Mouse (Mus musculus) liver, postnatal 0 days (tissue): Measurements from ENCODE around the gene Plcb4. TPM values are rescaled to one million over a fixed set of nuclear protein-coding genes. Genes with fewer than 3 reads are reported as not detected.

Experiments used
- ATAC-seq: fragments of 200-750 bp; cut with Nextera tagmentation; 2 replicates; pipeline ENCODE4 v1.8.0; 2017; ENCODE audit warnings: mild to moderate bottlenecking, moderate library complexity
- DNase-seq: peaks from one replicate; pipeline ENCODE4 v3.0.0-alpha.2; 2016
- H3K27ac ChIP-seq: fragments of 300-500 bp; sonication (generic); 2 replicates; pipeline ENCODE4 v1.5.1; 2014; ENCODE audit warnings: antibody characterized with exemption, moderate library complexity, mild to moderate bottlenecking, low read depth
- H3K27me3 ChIP-seq: fragments of 300-500 bp; sonication (generic); 2 replicates; pipeline ENCODE4 v1.6.1; 2014; ENCODE audit warnings: low read length, control low read depth, mixed read lengths; ENCODE audit not compliant: insufficient read depth
- H3K36me3 ChIP-seq: fragments of 300-500 bp; sonication (generic); replicated peaks from 2 replicates; pipeline ENCODE4 v1.6.1; 2014; ENCODE audit warnings: mild to moderate bottlenecking, control low read depth, low read length, moderate library complexity, mixed read lengths; ENCODE audit not compliant: insufficient read depth
- H3K4me1 ChIP-seq: fragments of 300-500 bp; sonication (generic); 2 replicates; pipeline ENCODE4 v1.6.1; 2014; ENCODE audit warnings: antibody characterized with exemption, mild to moderate bottlenecking, control low read depth; ENCODE audit not compliant: insufficient read depth
- H3K4me2 ChIP-seq: fragments of 300-500 bp; sonication (generic); 2 replicates; pipeline ENCODE4 v1.6.1; 2014; ENCODE audit warnings: low read depth, mild to moderate bottlenecking, low read length, moderate library complexity, mixed read lengths
- H3K4me3 ChIP-seq: fragments of 300-500 bp; sonication (generic); 2 replicates; pipeline ENCODE4 v1.5.1; 2014; ENCODE audit warnings: low read depth, low read length
- H3K9ac ChIP-seq: fragments of 300-500 bp; sonication (generic); replicated peaks from 2 replicates; pipeline ENCODE4 v1.6.1; 2014; ENCODE audit warnings: mild to moderate bottlenecking, moderate library complexity
- H3K9me3 ChIP-seq: fragments of 300-500 bp; sonication (generic); 2 replicates; pipeline ENCODE4 v1.6.1; 2016; ENCODE audit warnings: mild to moderate bottlenecking, control low read depth, low read length, mixed read lengths
- CTCF ChIP-seq: sonication (generic); IDR thresholded peaks from 2 replicates; pipeline ENCODE4 v1.5.1; 2016; ENCODE audit warnings: antibody characterized with exemption, low read depth
- EP300 ChIP-seq: IDR thresholded peaks from 2 replicates; pipeline ENCODE4 v1.6.1; 2016; ENCODE audit warnings: antibody characterized with exemption, low read depth, mild to moderate bottlenecking
- WGBS: fragments of 180-500 bp; shearing (Covaris S2); extraction: QIAGEN DNeasy Blood & Tissue Kit; methylation state at CpG from one replicate; pipeline ENCODE4 v1.1.7; 2014; ENCODE audit not compliant: insufficient replicate concordance; 5-methylcytosine and 5-hydroxymethylcytosine counted together
- polyA plus RNA-seq: library from polyadenylated mRNA; unstranded; fragments of >200 nt; fragmentation: Nextera tagmentation; extraction: Ambion mirVana; gene quantifications from 2 replicates; pipeline ENCODE4 v1.2.1, GENCODE M21; 2015

The Plcb4 gene
- polyA plus RNA-seq, 1 experiment from 2014 or later, result 2.8 TPM

- H3K27ac ChIP-seq, result no peak overlapping the region
- H3K4me2 ChIP-seq, result no peak overlapping the region
- no peak overlapping the region for H3K9ac ChIP-seq
- WGBS, result 78% methylated on average over 6 of the region's 6 CpGs
- H3K27me3 ChIP-seq, result no peaks in the 10 kb centered on the region
- no peak for TF ChIP-seq EP300
- no peak for TF ChIP-seq CTCF
- no peak overlapping the region for H3K4me3 ChIP-seq
- H3K9me3 ChIP-seq, result no peaks in the 10 kb centered on the region
- ATAC-seq (no peak), DNase-seq (no peak)
- H3K4me1 ChIP-seq, result no peaks in the 10 kb centered on the region
- no peaks in the 10 kb centered on the region for H3K36me3 ChIP-seq
Observed at GRCm38 (mm10) chr2:135652040-135652439, 6.8 kb upstream of the Plcb4 start.

GRCm38 (mm10) chr2:135652451-135652850 is 6.4 kb upstream of the Plcb4 start:
- TF ChIP-seq CTCF (no peak), EP300 (no peak)
- Histone ChIP-seq H3K9ac (no peak overlapping the region), H3K36me3 (no peaks in the 10 kb centered on the region), H3K27me3 (no peaks in the 10 kb centered on the region), H3K4me2 (no peak overlapping the region), H3K4me3 (no peak overlapping the region), H3K4me1 (no peaks in the 10 kb centered on the region), H3K9me3 (no peaks in the 10 kb centered on the region), H3K27ac (no peak overlapping the region)
- ATAC-seq (no peak), DNase-seq (no peak)
- WGBS, result 83% methylated on average over 4 of the region's 4 CpGs

DNA sequence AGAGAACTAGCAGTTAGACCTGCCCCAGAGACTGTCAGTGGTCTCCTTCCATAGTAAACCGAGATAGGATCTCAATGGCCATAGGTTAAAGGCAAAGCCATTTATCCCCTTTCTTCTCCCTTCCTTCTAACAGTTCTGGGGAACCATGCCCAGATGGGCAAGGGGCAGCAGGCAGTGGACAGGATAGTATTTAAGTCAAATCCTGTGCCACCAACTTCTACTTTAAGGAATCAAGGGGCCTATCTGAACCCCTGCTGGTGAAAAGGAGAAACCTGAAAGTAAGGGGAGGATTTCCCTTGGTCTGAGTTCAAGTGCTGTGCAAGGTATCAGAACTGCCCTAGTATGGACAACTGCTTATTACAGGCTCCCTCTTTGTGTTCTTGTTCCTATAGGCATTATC is 2.9 kb upstream of the Plcb4 start:
- no peaks in the 10 kb centered on the region for H3K9me3 ChIP-seq
- H3K4me1 ChIP-seq, result no peaks in the 10 kb centered on the region
- H3K4me3 ChIP-seq, result no peak overlapping the region
- no peak for TF ChIP-seq EP300
- no peak for TF ChIP-seq CTCF
- no peak for DNase-seq
- ATAC-seq, result no peak
- H3K27me3 ChIP-seq, result no peaks in the 10 kb centered on the region
- H3K36me3 ChIP-seq, result no peaks in the 10 kb centered on the region
- no peak overlapping the region for H3K4me2 ChIP-seq
- 85% methylated on average over 1 of the region's 1 CpGs for WGBS
- no peak overlapping the region for H3K9ac ChIP-seq
- no peak overlapping the region for H3K27ac ChIP-seq

GRCm38 (mm10) chr2:135656586-135656985 is 2.2 kb upstream of the Plcb4 start:
- DNase-seq, result no peak
- no peak overlapping the region for H3K9ac ChIP-seq
- 62% methylated on average over 6 of the region's 6 CpGs for WGBS
- no peak overlapping the region for H3K4me3 ChIP-seq
- H3K27ac ChIP-seq, result no peak overlapping the region
- H3K27me3 ChIP-seq, result no peaks in the 10 kb centered on the region
- TF ChIP-seq EP300 (no peak), CTCF (no peak)
- no peaks in the 10 kb centered on the region for H3K9me3 ChIP-seq
- H3K4me1 ChIP-seq, result no peaks in the 10 kb centered on the region
- no peak for ATAC-seq
- H3K4me2 ChIP-seq, result no peak overlapping the region
- H3K36me3 ChIP-seq, result no peaks in the 10 kb centered on the region

- no peaks in the 10 kb centered on the region for H3K27me3 ChIP-seq
- no peaks in the 10 kb centered on the region for H3K9me3 ChIP-seq
- peak; percentile 67 for ATAC-seq
- H3K4me3 ChIP-seq, result peak overlapping the region; percentile 77
- H3K27ac ChIP-seq, result peak overlapping the region; percentile 94
- peak overlapping the region; percentile 80 for H3K9ac ChIP-seq
- H3K4me1 ChIP-seq, result no peaks in the 10 kb centered on the region
- under 1% methylated on average over 25 of the region's 97 CpGs for whole genome bisulfite sequencing
- peak overlapping the region; percentile 76 for H3K4me2 ChIP-seq
- TF ChIP-seq CTCF (no peak), EP300 (no peak)
- H3K36me3 ChIP-seq, result no peaks in the 10 kb centered on the region
- peak; percentile 66 for DNase-seq
Observed at GRCm38 (mm10) chr2:135659391-135660180, 775 bp downstream of the Plcb4 start.

DNA sequence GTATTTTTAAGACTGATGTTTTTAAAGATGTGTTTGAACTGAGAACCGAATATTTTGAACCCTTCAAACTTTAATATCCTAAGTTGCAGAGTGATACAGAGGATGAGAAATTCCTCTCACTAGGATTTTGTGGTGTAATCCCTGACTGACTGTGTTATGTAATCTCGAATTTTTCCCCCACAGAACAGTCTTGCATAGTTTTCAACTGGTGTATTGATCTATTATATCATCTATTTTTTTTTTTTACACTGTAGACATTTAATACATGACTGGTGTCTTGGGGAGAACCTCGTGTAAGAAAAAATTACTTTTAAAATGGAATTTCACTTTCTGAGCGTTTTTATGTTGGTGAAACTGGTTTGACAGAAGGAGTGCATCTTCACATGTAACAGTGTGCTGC is 2.0 kb downstream of the Plcb4 start:
- no peak overlapping the region for H3K4me3 ChIP-seq
- no peak for DNase-seq

More for the DNA sequence above, 2.0 kb downstream of the Plcb4 start:
- ATAC-seq, result no peak
- WGBS, result 58% methylated on average over 4 of the region's 4 CpGs
- TF ChIP-seq EP300 (no peak), CTCF (no peak)
- H3K27me3 ChIP-seq, result no peaks in the 10 kb centered on the region
- no peaks in the 10 kb centered on the region for H3K36me3 ChIP-seq
- no peaks in the 10 kb centered on the region; the same call in 1 of the 2 replicates for H3K4me1 ChIP-seq
- no peak overlapping the region for H3K27ac ChIP-seq
- H3K4me2 ChIP-seq, result no peak overlapping the region
- no peaks in the 10 kb centered on the region for H3K9me3 ChIP-seq
- H3K9ac ChIP-seq, result no peak overlapping the region
